Mouse (Mus musculus) ES-E14 (cell line): Measurements from ENCODE around the gene Il4ra.

Experiments
- HCFC1 ChIP-seq: IDR thresholded peaks from 2 replicates; pipeline ENCODE4 v1.6.1; 2012; ENCODE audit warnings: low read length, inconsistent platforms, borderline replicate concordance; ENCODE audit not compliant: insufficient read depth
- MAFK ChIP-seq: IDR thresholded peaks from 2 replicates; pipeline ENCODE4 v1.6.1; 2014; ENCODE audit warnings: mild to moderate bottlenecking, low read depth, low read length, inconsistent platforms; ENCODE audit not compliant: insufficient read depth
- ZNF384 ChIP-seq: IDR thresholded peaks from 2 replicates; pipeline ENCODE4 v1.6.1; 2012; ENCODE audit warnings: low read depth, low read length, inconsistent platforms

- TF ChIP-seq ZNF384 (0 out of 2 replicates have a peak, but pooled peaks have one; percentile 41), HCFC1 (no peak), MAFK (no peak)
These were observed 6.6 kb downstream of the Il4ra start for GRCm38 (mm10) chr7:125558401-125558945.
